Mouse (Mus musculus) retina, embryonic 14.5 days (tissue): ENCODE data around the gene Nck2.

ENCODE experiments used
- DNase-seq: peaks from one replicate; pipeline ENCODE4 v3.0.0-alpha.2; 2015; ENCODE audit warnings: low spot score

Gene Nck2

GRCm38 (mm10) chr1:43534060-43534760 is 89.8 kb downstream of the Nck2 start:
- no peak for DNase-seq

DNA sequence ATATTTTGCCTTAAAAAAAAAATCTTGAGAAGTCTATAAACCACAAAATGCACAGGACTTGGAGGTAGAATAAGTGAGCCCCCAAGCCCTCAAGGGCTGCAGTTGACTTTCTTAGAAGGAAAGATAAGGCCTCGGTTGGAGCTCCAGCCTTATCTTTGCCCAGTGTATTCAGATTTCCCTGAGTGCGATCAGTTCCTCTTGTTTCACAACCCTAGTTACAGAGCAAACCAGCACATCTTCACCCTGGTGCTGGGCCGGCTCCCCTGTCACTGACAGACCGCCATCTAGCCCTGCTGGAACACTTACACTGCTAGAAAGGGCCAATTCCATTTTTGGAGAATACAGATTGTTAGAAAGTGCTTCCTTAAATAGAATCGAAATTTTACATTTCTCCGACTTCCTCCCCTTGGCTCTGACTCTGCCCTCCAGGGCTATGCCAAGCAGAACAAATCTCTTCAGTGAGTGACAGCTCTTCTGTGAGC is 91.2 kb downstream of the Nck2 start:
- no peak for DNase-seq

DNA sequence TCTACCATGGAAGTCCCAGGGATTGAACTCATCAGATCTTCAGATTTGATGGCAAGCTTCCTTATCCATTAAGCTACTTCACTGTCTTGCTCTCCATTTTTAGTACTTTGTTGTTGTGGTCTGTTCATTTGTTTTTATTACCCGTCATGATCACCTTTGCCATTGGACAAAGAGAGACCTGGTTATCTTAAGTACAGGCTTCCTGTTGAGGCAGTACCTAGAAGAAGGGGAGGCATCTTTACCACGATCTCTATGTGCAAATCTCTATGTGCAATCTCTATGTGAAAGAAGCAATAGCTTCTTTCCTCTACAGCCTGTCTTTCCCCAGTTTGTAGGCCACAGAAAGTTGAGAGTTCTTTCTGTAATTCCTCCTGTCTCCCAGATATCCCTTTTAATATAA is 91.9 kb downstream of the Nck2 start:
- DNase-seq, result no peak

- no peak for DNase-seq
Observed at GRCm38 (mm10) chr1:43537021-43537420, 92.6 kb downstream of the Nck2 start.

DNA sequence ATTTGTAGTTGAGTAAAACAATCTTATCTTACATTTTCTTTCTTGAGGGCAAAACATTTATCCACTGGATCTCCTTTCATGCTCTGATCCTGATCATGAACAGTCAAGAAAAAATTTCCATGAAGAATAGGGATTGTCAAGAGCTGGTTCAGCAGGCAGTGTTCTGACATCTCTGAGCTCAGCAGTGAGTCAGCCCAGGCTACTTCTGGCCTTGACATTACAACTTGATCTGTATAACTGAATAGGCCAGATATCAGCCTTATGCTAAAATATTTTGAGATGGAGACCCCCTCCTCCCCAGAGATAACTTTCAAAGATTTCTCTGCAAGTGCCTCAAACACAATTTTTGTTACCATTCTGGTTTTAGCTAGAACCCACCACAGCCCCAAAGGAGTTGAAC is 93.1 kb downstream of the Nck2 start:
- no peak for DNase-seq

DNA sequence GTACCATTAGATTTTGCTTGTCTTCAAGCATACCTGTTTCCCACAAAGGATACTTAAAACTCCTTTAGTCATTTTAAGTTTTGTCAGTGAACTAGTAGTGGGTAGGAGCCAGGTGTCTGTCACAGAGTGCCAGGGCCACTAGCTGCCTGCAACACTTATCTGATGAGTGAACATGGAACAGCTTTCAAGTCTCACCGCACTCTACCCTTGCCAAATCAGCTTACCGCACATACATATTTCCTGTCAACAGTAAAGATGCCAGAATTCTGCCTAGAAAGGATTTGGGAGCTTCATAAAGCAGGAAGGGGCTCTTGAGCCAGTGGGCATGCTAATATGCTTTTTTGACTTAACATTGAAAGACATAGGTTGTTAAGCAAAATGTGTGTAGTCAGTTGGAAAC is 94.3 kb downstream of the Nck2 start:
- no peak for DNase-seq

DNA sequence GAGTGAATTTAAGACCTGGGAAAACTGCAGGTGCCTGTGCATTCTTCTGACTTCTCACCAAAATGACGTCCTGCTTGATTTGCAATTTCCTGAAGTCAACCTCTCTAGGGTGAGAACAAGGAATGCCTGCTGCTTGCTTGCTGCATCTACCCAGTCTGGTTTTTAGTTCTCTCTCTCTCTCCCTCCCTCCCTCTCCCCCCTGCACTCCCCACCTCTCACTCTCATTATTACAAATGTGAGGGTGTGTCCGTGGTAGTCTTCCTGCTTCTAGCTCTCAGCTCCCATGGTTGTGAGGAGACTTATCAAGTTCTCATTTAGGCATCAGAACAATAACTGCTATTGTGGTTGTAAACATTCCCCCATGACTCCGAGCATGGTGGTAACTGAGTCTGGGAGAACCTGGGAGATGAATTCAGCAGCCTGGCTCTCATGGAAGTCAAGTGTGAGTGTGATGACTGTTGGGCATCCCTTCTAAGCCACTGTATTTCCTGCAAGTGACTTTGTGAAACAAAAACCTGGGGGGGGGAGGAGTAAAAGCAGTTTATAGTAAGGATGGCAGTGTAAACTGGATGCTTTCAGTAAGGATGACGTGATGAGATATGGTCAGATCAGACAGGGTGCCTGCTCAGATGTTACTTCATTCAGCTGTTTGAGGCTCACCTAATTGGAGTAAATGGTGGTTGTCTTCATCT is 95.5 kb downstream of the Nck2 start:
- DNase-seq, result no peak

DNA sequence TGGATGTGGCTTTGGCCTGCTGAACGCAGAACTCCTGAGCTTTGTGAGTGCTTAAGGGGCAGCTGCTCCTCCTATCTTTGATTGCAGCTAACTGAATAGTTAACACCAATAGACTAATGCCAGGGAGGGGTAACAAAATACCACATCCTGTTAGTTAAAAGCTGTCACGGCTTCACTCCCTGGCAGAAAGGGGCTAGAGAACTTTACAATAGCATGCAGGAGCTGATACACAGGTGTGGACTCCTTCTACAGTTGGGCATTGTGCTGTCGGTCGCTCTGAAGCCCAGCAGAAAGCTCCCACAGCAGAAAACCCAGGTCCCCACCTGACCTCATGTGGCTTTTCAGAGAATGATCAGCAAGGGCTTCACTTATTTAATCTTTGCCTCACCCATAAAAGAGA is 98.0 kb downstream of the Nck2 start:
- DNase-seq, result no peak

DNA sequence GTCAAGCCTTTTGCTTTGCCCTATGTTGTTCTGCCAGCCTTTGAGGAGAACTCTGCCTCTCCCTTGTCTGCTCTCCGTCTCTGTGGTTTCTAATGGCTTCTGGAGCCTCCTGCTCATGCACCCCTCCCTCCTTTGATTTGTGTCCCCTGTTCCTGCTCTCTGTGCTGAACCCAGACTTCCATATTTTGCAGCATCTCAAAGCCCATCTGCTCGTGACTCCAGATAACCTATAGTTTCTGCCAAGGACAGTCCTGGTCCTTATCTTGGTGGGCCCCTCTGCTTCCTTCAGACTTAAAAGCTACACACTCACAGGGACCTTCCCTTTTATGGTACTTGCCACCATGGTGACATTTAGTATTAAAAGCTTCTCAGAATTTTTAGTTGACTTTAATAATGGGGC is 103.3 kb downstream of the Nck2 start:
- DNase-seq, result no peak

DNA sequence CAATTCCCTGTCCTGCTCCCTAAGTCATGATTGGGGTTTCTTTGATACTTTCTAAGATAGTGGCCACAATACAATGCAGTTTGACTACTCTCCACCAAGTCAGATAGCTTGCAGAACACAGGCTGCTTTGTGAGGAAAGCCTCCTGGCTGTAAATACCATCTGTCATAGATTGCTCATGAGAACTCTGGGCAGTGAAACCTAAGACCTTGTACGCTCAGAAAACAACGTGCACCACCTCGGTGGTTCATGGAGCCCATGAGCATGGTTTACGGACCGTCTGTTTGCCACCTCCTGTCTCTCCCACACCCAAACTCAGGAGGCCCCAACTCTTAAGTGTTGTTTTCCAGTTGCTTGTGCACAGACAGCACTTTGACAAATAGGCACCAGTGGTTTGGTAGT is 104.4 kb downstream of the Nck2 start:
- no peak for DNase-seq

DNA sequence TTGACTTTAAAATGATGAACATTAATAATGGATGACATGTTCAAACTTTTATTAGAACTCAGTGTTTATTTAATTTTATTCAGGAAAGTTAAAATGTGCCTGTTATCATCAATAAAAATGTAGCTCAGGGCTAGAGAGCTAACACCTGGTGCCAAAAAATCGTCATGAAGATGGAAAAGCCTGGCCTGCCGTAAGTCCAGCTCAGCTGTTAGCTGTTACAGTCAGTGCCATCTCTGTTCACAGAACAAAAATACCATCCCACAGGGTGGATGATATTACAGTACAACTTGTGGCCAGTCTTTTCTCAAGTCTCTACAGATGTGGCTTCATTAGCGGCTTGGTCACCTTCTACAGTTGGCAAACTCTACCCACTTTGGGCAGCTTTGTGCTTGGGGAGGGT is 106.1 kb downstream of the Nck2 start:
- no peak for DNase-seq

DNA sequence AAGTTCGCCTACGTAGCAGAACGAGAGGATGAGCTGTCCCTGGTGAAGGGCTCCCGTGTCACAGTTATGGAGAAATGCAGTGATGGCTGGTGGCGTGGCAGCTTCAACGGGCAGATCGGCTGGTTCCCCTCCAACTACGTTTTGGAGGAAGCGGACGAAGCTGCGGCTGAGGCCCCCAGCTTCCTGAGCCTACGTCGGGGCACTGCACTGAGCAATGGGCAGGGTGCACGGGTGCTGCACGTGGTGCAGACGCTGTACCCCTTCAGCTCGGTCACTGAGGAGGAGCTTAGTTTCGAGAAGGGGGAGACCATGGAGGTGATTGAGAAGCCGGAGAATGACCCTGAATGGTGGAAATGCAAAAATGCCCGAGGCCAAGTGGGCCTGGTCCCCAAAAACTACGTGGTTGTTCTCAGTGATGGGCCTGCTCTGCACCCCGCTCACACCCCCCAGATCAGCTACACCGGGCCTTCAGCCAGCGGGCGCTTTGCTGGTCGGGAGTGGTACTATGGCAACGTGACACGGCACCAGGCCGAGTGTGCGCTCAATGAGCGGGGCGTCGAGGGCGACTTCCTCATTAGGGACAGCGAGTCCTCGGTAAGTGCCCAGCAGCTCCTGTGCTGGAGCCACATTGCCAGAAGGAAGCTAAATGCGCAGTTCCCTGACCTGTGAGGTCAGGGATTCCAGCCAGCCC is 109.8 kb downstream of the Nck2 start:
- peak; percentile 15 for DNase-seq

DNA sequence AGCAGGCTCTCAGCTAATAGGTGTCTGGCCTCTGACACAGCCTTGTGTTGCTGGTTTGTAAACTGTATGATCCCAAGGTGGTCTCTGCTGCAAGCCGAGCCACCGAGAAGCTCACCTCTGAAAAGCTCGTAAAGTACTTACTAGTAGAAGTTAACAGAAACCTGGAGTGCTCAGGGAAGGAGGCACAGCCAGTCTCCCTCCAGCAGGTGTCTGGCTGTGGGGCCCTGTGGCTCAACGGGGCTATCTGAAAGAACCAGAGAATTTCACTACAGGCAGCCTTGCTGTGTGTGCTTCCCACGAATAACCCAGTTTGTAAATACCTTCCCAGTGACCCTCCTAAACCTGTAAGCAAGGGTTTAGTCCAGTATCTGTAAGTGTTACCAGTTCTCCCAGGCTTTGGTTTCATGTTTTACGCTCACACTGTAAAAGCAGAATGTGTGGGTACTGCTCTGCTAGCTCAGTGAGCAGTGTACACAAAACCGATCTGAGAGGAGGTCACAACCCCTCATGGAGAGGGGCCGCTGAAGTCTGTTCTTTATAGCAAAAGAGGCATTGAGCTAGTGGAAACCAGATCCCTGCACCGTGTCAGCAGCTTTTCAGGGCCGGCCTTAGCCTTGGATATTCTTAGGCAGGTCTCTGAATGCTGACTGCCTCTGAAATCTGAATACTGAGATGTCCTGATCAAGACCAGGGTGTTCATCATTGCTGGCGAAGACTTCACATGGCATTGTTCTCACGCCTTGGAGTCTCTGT is 111.0 kb downstream of the Nck2 start:
- DNase-seq, result peak; percentile 57

DNA sequence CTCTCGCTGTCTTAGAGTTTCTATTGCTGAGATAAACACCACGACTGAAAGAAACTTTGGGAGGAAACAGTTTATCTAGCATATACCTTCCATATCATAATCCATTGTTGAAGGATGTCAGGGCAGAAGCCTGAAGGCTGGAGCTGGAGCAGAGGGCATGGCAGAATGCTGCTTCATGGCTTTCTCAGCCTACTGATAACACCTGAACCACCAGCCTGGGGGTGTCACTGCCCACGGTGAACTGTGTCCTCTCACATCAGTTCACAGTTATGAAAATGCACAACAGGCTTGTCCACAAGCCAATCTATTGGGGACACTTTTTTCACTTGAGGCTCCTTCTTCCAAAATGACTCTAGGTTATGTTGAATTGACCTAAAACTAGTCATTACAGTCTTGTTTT is 114.0 kb downstream of the Nck2 start:
- DNase-seq, result no peak

DNA sequence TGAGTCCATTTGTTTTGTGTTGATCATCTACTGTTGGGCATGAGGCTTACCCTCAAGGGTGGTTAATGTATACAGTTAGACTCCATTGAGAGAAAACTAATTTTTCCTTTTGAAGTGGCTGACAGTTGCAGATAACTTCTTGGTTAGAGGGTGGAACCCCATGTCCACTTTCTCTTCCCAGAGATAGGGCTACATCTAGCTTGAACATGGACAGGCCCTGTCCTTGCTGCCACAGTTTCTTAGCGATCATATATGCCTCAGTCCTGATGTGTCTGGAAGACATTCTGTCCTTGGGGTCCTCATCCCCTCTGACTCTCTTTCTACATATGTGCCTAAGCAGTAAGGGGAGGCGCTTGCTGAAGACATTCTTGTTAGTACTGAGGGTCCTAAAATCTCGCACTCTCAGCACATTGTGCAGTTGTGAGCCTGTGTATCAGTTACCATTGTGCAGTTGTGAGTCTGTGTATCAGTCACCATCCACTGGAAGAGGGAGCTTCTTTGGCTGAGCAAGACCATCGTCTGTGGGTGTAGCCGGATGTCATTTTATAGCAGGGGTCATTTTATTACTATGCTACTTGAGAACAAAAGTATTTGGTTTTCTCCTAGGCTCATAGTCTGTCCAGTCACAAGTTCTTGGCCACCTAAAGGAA is 114.8 kb downstream of the Nck2 start:
- no peak for DNase-seq

GRCm38 (mm10) chr1:43561085-43561484 is 116.7 kb downstream of the Nck2 start:
- no peak for DNase-seq

DNA sequence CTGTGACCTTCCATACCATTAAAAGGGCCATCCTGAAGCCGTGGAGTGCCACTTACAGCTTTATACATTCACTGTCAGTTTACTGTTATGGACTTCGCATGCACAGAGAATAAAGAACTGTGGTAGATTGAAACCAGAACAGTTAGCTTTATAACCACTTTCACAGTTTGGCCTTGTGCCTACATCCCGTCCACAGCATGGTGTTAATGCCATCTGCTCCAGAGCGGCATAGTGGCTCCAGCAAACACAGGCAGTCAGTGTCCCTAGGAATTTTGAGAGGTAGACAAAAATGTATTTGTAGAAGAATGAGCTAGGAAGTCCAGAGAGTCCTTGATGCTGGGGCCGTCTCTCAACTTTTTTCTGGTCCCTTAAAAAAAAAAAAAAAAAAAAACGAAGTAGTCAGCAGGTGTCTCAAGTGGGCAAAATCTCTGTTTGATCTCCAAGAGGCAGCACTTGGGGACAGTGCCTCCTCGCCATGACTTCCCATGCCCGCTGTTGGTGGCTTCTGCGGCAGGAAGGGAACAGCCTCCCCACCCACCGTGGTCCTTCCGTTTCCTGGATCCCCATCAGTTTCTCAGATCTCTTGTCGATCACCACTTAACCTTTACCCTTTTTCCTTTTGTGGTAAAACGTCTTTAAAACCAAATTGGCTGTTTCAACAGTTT is 117.8 kb downstream of the Nck2 start:
- no peak for DNase-seq

DNA sequence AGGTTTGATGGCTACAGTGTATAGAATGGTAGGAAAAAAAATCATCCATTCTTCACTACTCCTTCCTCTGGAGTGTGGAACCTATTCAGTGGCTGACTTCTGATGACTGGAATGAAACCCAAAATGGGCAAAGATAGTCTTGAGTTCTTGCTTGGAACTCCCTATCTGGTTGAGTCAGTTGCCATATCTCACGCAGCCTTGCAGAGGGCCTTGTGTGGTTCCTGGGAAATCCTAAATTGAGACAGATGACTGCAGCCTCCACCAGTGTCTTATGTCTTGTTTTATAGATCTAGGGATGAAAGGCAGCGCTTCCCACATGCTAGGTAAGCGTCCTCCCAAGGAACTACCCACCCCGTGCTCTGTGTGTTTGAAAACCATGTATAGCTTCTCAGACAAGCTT is 120.9 kb downstream of the Nck2 start:
- no peak for DNase-seq

DNA sequence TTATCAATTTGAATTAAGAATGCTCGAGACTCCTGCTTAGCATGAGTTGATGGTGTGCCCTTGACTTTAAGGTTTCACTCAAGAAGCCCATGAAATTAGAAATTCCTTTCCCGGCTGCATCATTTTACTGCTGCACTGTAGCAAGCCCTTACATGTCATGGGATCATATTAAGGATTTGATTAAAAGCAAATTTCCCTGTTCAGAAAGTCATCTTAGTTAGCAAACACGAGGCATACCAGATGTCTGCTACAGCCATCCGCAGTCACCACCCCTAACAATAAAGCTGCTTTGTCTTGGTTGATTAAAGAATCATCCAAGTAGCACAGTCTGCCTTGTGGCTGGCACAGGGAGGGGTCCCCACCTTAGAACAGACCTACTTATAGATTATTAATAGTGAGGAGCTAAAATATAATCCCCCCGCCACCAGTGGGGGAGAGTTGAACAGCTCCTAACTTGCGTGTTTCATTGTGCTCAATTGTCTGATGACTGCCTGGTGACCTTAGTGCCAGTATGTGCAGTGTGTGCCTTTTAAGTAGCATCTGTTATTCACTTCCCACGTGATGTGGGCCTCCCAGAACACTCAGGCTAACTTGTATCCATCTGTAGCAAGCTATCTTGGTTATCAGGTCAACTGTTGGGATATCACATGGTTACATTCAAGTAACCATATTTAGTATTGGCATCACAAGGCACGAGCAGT is 122.4 kb downstream of the Nck2 start:
- DNase-seq, result peak; percentile 21

GRCm38 (mm10) chr1:43568824-43569223 is 124.4 kb downstream of the Nck2 start:
- DNase-seq, result no peak

DNA sequence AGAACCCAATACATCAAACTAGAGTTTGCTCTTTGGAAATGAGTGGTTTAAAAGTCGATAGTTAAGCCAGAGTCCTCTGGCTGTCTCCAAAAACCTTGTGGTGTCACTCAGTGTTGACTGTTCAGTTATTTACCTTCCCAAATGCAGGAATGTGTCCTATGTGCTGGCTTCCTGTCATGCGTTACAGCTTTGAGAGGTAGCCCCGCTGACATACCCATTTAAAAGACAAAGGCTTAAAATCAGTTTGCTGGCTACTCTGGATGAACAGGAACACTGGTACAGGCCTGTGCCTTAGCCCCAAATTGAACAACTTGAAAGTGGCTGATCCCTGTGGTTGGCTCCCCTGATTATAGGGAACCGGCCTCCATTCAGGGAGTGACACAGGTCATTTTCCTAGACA is 126.7 kb downstream of the Nck2 start:
- DNase-seq, result no peak
